Mouse (Mus musculus) MEL (cell line): ENCODE data around the gene Lrp4.

Experiments used
- HCFC1 ChIP-seq: IDR thresholded peaks from 2 replicates; pipeline ENCODE4 v1.6.1; 2012; ENCODE audit warnings: low read depth, mild to moderate bottlenecking, inconsistent platforms, low read length, improper control_type of control experiment, moderate library complexity
- MAFK ChIP-seq: IDR thresholded peaks from 2 replicates; pipeline ENCODE4 v1.6.1; 2011; ENCODE audit warnings: low read depth, mild to moderate bottlenecking, low read length, improper control_type of control experiment, borderline replicate concordance
- POLR2A ChIP-seq, 2 experiments: IDR thresholded peaks; 2 replicates each; pipeline ENCODE4 v1.6.1; 2011 to 2012; ENCODE audit warnings: low read length in 2 of 2, mild to moderate bottlenecking in 2 of 2, control low read depth in 1 of 2, improper control_type of control experiment in 1 of 2, low read depth in 1 of 2, moderate library complexity in 1 of 2; ENCODE audit not compliant: control insufficient read depth in 1 of 2, insufficient read depth in 1 of 2, poor library complexity in 1 of 2
- TCF12 ChIP-seq: IDR thresholded peaks from 2 replicates; pipeline ENCODE4 v1.6.1; 2014; ENCODE audit warnings: low read depth, mild to moderate bottlenecking, inconsistent platforms, low read length, improper control_type of control experiment, moderate library complexity

DNA sequence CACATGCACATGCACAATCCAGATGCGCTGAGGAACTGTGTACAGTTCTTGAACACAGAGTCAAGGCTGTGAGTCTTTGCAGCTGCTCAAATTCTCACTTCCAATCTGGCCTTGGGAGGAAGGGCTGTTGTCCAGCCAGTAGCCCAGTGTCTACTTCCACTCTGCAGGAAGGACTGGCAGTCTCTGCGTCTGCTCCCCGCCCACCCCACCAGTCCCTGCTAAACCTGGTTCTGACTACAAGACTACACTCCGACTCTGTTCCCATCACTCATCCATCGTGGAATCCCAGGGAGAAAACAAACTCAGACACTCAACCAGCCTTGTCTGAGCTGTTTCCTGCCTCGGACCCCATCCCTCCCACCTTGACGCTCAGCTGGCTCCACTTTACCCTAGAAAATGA, 18.5 kb downstream of the Lrp4 start:
- TF ChIP-seq HCFC1 = no peak
- TF ChIP-seq POLR2A (IDR thresholded peaks at IDR 0.05; ENCODE audit: control insufficient read depth in 1 of 2, insufficient read depth in 1 of 2, low read depth in 1 of 2, low read length in 2 of 2, poor library complexity in 1 of 2) = no peak
- TF ChIP-seq TCF12 = no peak
- no peak for TF ChIP-seq MAFK
